Mouse (Mus musculus) liver, adult 2 months (tissue): ENCODE results near the gene Cnot3.
"Not testable (repeated sequence)": the region's sequence is repeated elsewhere in the genome, so short reads cannot be mapped to it uniquely, and the experiment has no call there.

Experiments
- CTCF ChIP-seq: fragments of 200-500 bp; IDR thresholded peaks from 2 replicates; pipeline ENCODE4 v1.5.1; 2011; ENCODE audit warnings: low read depth, low read length, control low read depth
- POLR2A ChIP-seq: fragments of 200-500 bp; IDR thresholded peaks from 2 replicates; pipeline ENCODE4 v1.6.1; 2011; ENCODE audit warnings: low read length, control low read depth; ENCODE audit not compliant: insufficient read depth; ENCODE audit errors: extremely low read depth

DNA sequence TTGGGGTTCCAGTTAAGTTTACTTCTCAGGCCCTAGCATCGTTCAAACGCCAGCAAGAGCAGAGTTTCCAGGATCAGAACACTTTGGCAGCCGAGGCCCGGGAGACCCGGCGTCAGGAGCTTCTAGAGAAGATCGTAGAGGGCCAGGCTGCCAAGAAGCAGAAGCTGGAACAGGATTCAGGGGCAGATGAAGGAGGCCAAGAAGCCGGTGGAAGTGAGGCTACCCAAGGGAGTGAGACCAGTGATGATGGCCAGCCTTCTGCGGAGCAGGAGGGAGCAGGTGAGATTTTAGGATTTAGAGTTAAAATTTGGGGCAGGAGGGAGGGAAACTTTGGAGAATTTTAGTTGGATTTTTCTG, 49.9 kb downstream of the Cnot3 start:
- TF ChIP-seq CTCF, POLR2A: not testable (repeated sequence)
